Comparison of ENCODE assay signal across 8 mouse cellular contexts in genomic region chr9:88719073-88719921, GRCm38 (mm10). TPM values are rescaled to one million over a fixed set of nuclear protein-coding genes. Genes with fewer than 3 reads are reported as not detected.
DNase-seq lines count a peak whose midpoint lies in the region; ATAC-seq and TF ChIP-seq lines count a peak whose summit lies in the region.
"Not testable (repeated sequence)": the region's sequence is repeated elsewhere in the genome, so short reads cannot be mapped to it uniquely, and the experiment has no call there.

No protein-coding gene starts in this region.

- H3K36me3 ChIP-seq in embryonic facial prominence, embryonic 10.5 days (replicated peaks); intestine, embryonic 15.5 days; limb, embryonic 10.5 days; midbrain, embryonic 10.5 days: not testable (repeated sequence)

- H3K4me2 ChIP-seq in intestine, embryonic 15.5 days (replicated peaks) = peak overlapping the region; percentile 50

- peak; percentile 97 for ATAC-seq in intestine, embryonic 15.5 days

- H3K9me3 ChIP-seq in embryonic facial prominence, embryonic 10.5 days; intestine, embryonic 15.5 days; limb, embryonic 10.5 days (replicated peaks); midbrain, embryonic 10.5 days (replicated peaks): not testable (repeated sequence)

- DNase-seq in CD4-positive helper T cell, adult 2 months (ENCODE audit: low read depth, low spot score) = peak; percentile 22
- not testable (repeated sequence) for DNase-seq in embryonic facial prominence, embryonic 10.5 days (ENCODE audit: low spot score); limb, embryonic 10.5 days (ENCODE audit: low spot score); midbrain, embryonic 10.5 days (ENCODE audit: low spot score)
- DNase-seq in heart, adult 9 months (ENCODE audit: low spot score in 2 of 2) = peak; percentile 48 to 52
- DNase-seq in right cerebral cortex, adult 2 months (ENCODE audit: low spot score in 2 of 2) = peak; percentile 26 to 29

- TF ChIP-seq POLR2A in bone marrow macrophage, adult 2 months (IDR thresholded peaks at IDR 0.05; ENCODE audit: borderline replicate concordance, low read depth, low read length) = not testable (repeated sequence)

- H3K9ac ChIP-seq in intestine, embryonic 15.5 days = not testable (repeated sequence)

- not testable (repeated sequence) for H3K27me3 ChIP-seq in embryonic facial prominence, embryonic 10.5 days (replicated peaks; ENCODE audit: low read depth, poor library complexity, severe bottlenecking); intestine, embryonic 15.5 days (replicated peaks); limb, embryonic 10.5 days (ENCODE audit: low read depth, poor library complexity, severe bottlenecking); midbrain, embryonic 10.5 days (ENCODE audit: low read depth, poor library complexity, severe bottlenecking)

- not testable (repeated sequence) for TF ChIP-seq CTCF in bone marrow macrophage, adult 2 months (IDR thresholded peaks at IDR 0.05; ENCODE audit: low read depth, low read length)

- 7% methylated on average over 21 of the region's 46 CpGs for WGBS in embryonic facial prominence, embryonic 10.5 days
- whole genome bisulfite sequencing in intestine, embryonic 15.5 days = 9% methylated on average over 9 of the region's 46 CpGs
- 18% methylated on average over 10 of the region's 46 CpGs for WGBS in limb, embryonic 10.5 days
- WGBS in midbrain, embryonic 10.5 days = 12% methylated on average over 17 of the region's 46 CpGs

- H3K4me3 ChIP-seq in bone marrow macrophage, adult 2 months (ENCODE audit: insufficient read depth, low read length) = peak overlapping the region; percentile 57
- peak overlapping the region; percentile 49 for H3K4me3 ChIP-seq in embryonic facial prominence, embryonic 10.5 days
- peak overlapping the region; percentile 28 for H3K4me3 ChIP-seq in intestine, embryonic 15.5 days (replicated peaks)
- peak overlapping the region; percentile 39 for H3K4me3 ChIP-seq in limb, embryonic 10.5 days
- H3K4me3 ChIP-seq in midbrain, embryonic 10.5 days = peak overlapping the region; percentile 44

- peak overlapping the region; percentile 82 for H3K27ac ChIP-seq in bone marrow macrophage, adult 2 months (ENCODE audit: insufficient read depth, low read depth, low read length)
- peak overlapping the region; percentile 83 for H3K27ac ChIP-seq in embryonic facial prominence, embryonic 10.5 days (replicated peaks)
- peak overlapping the region; percentile 76; the same call in 1 of the 2 replicates for H3K27ac ChIP-seq in intestine, embryonic 15.5 days
- peak overlapping the region; percentile 77; the same call in 1 of the 2 replicates for H3K27ac ChIP-seq in limb, embryonic 10.5 days
- H3K27ac ChIP-seq in midbrain, embryonic 10.5 days (replicated peaks) = peak overlapping the region; percentile 81

- H3K4me1 ChIP-seq in bone marrow macrophage, adult 2 months (ENCODE audit: control insufficient read depth, insufficient read depth, low read length); embryonic facial prominence, embryonic 10.5 days; intestine, embryonic 15.5 days (replicated peaks); limb, embryonic 10.5 days; midbrain, embryonic 10.5 days: not testable (repeated sequence)

RNA-seq across cellular contexts. Expression of gene Mthfsl, which starts 0.8 kb away (rescaled TPM):
- polyA plus RNA-seq in bone marrow macrophage, adult 2 months (2012; ENCODE audit: insufficient read depth, insufficient read length, missing spikeins) = 78.7 and 82.6 TPM in 2 replicates
- polyA plus RNA-seq in embryonic facial prominence, embryonic 10.5 days (2016; fragmentation: Nextera tagmentation; extraction: Ambion mirVana) = 30.9 and 31.4 TPM in 2 replicates
- 43.4 and 45.4 TPM in 2 replicates for polyA plus RNA-seq in intestine, embryonic 15.5 days (2015; fragmentation: Nextera tagmentation; extraction: Ambion mirVana)
- polyA plus RNA-seq in limb, embryonic 10.5 days (2016; fragmentation: Nextera tagmentation; extraction: Ambion mirVana) = 26.5 and 33.8 TPM in 2 replicates
- polyA plus RNA-seq in midbrain, embryonic 10.5 days (2016; fragmentation: Nextera tagmentation; extraction: Ambion mirVana) = 23.6 and 28.4 TPM in 2 replicates

RNA-seq across cellular contexts. Expression of gene Bcl2a1d, which starts 12.4 kb away (rescaled TPM):
- 3.8 and 7.0 TPM in 2 replicates for polyA plus RNA-seq in bone marrow macrophage, adult 2 months (2012; ENCODE audit: insufficient read depth, insufficient read length, missing spikeins)
- polyA plus RNA-seq in embryonic facial prominence, embryonic 10.5 days (2016; fragmentation: Nextera tagmentation; extraction: Ambion mirVana) = not detected in 2 replicates
- polyA plus RNA-seq in intestine, embryonic 15.5 days (2015; fragmentation: Nextera tagmentation; extraction: Ambion mirVana) = 0.77 TPM in 2 replicates
- polyA plus RNA-seq in limb, embryonic 10.5 days (2016; fragmentation: Nextera tagmentation; extraction: Ambion mirVana) = not detected in 2 replicates
- polyA plus RNA-seq in midbrain, embryonic 10.5 days (2016; fragmentation: Nextera tagmentation; extraction: Ambion mirVana) = not detected in 2 replicates
